ENCODE assay signal across 30 mouse cellular contexts in the genomic region with DNA sequence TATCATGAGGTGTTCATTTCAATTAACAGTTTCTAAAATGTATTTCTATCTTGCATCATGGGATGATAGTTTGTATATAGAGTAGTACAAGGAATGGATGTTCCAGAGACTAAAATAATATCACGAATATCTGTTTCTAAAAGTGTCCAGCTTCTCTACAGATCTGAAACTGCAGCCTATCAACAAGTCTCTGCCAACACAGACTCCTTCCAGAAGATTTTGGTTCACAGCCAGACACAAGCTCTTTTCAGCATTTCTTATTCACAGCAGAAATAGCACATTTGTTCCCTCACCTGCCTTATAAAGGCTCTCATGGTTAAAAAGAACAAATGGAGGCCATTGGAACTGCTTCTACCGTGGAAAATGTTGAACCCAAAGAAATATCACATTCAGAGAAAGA. TPM values are rescaled to one million over a fixed set of nuclear protein-coding genes. Genes with fewer than 3 reads are reported as not detected.
DNase-seq lines count a peak whose midpoint lies in the region; ATAC-seq and TF ChIP-seq lines count a peak whose summit lies in the region.
"Had no signal": no experiment of that assay in that cellular context is flagged by ENCODE, and none has a peak within 500 bp of the region (broad histone marks: within the 10 kb centered on the region; RNA-seq: fewer than 3 reads in every experiment).

No protein-coding gene starts in this region.

- no peak overlapping the region for H3K9ac ChIP-seq in forebrain, embryonic 14.5 days (ENCODE audit: low read length)
- H3K9ac ChIP-seq in forebrain, embryonic 13.5 days, result no peak overlapping the region
- H3K9ac ChIP-seq: embryonic facial prominence, embryonic 12.5 days; forebrain, embryonic 15.5 days; forebrain, postnatal 0 days had no signal

- no peak for TF ChIP-seq CTCF in left cerebral cortex, adult 2 months (IDR thresholded peaks at IDR 0.05)

- no peaks in the 10 kb centered on the region for H3K9me3 ChIP-seq in forebrain, embryonic 14.5 days (replicated peaks; ENCODE audit: control insufficient read depth, low read length)
- H3K9me3 ChIP-seq in forebrain, embryonic 13.5 days (replicated peaks), result no peaks in the 10 kb centered on the region
- H3K9me3 ChIP-seq: embryonic facial prominence, embryonic 10.5 days; embryonic facial prominence, embryonic 12.5 days; forebrain, embryonic 15.5 days; G1E had no signal

- 73% methylated on average over 2 of the region's 2 CpGs for WGBS in forebrain, embryonic 14.5 days
- WGBS in forebrain, embryonic 13.5 days, result 79% methylated on average over 2 of the region's 2 CpGs

- intact Hi-C loops in left cerebral cortex, postnatal 14 days (cut with DNase I), result no loop called here
- intact Hi-C loops in left cerebral cortex, adult 2 months (cut with DNase I), result no loop called here

- no peak overlapping the region for H3K4me2 ChIP-seq in forebrain, embryonic 14.5 days (ENCODE audit: low read length)
- no peak overlapping the region for H3K4me2 ChIP-seq in forebrain, embryonic 13.5 days
- H3K4me2 ChIP-seq: embryonic facial prominence, embryonic 12.5 days; forebrain, embryonic 15.5 days had no signal

- H3K4me3 ChIP-seq in forebrain, embryonic 14.5 days (ENCODE audit: low read depth, low read length), result no peak overlapping the region
- no peak overlapping the region for H3K4me3 ChIP-seq in forebrain, embryonic 13.5 days
- H3K4me3 ChIP-seq in left cerebral cortex, adult 2 months, result no peak overlapping the region
- H3K4me3 ChIP-seq: embryonic facial prominence, embryonic 10.5 days; embryonic facial prominence, embryonic 12.5 days; forebrain, embryonic 15.5 days had no signal

- H3K4me1 ChIP-seq in forebrain, embryonic 14.5 days (ENCODE audit: control insufficient read depth, insufficient read depth, low read length), result no peaks in the 10 kb centered on the region
- H3K4me1 ChIP-seq in forebrain, embryonic 13.5 days, result no peaks in the 10 kb centered on the region
- H3K4me1 ChIP-seq: embryonic facial prominence, embryonic 10.5 days; embryonic facial prominence, embryonic 12.5 days; forebrain, embryonic 15.5 days had no signal

- ATAC-seq in forebrain, embryonic 14.5 days, result no peak
- ATAC-seq in forebrain, embryonic 13.5 days, result no peak
- ATAC-seq: activated CD4-positive, CD25-positive, alpha-beta regulatory T cell, adult 4 months; CD4-positive, CD25-positive, alpha-beta regulatory T cell, adult 4 months; forebrain, embryonic 15.5 days; forebrain, postnatal 0 days; Patski had no signal

- no peak overlapping the region for H3K27ac ChIP-seq in forebrain, embryonic 14.5 days (ENCODE audit: low read depth, low read length)
- H3K27ac ChIP-seq in forebrain, embryonic 13.5 days, result no peak overlapping the region
- H3K27ac ChIP-seq in left cerebral cortex, adult 2 months, result no peak overlapping the region
- H3K27ac ChIP-seq: embryonic facial prominence, embryonic 10.5 days; embryonic facial prominence, embryonic 12.5 days; forebrain, embryonic 15.5 days had no signal

- DNase-seq in forebrain, embryonic 14.5 days (ENCODE audit: low spot score), result peak; percentile 4
- DNase-seq in left cerebral cortex, postnatal 14 days (ENCODE audit: low spot score in 2 of 2), result peak; percentile 2 to 6
- DNase-seq in left cerebral cortex, adult 2 months (ENCODE audit: extremely low spot score in 1 of 2, low spot score in 2 of 2), result no peak
- DNase-seq in right cerebral cortex, adult 2 months (ENCODE audit: low spot score in 2 of 2), result peak; percentile 2
- no peak for DNase-seq in right cerebral cortex, postnatal 4 days
- DNase-seq in telencephalon, adult 2 months (ENCODE audit: low read depth, low spot score), result peak; percentile 67
- DNase-seq in kidney, adult 18-20 months, result no peak
- DNase-seq: adrenal gland, adult 8-10 months; adrenal gland, postnatal 14 days; adrenal gland, postnatal 36 days; B cell, adult 2 months; cerebellum, adult 11-12 months; cerebellum, adult 2 months; cerebellum, adult 9-10 months; cerebellum, postnatal 10 days; cerebellum, postnatal 25 days; forebrain, postnatal 0 days had no signal

- no peaks in the 10 kb centered on the region for H3K27me3 ChIP-seq in forebrain, embryonic 14.5 days (replicated peaks; ENCODE audit: control insufficient read depth, insufficient read depth, low read length)
- no peaks in the 10 kb centered on the region for H3K27me3 ChIP-seq in forebrain, embryonic 13.5 days
- H3K27me3 ChIP-seq: CH12.LX; embryonic facial prominence, embryonic 12.5 days; forebrain, embryonic 15.5 days; Patski had no signal

- H3K36me3 ChIP-seq in forebrain, embryonic 14.5 days (ENCODE audit: control insufficient read depth, insufficient read depth, low read length), result no peaks in the 10 kb centered on the region
- no peaks in the 10 kb centered on the region for H3K36me3 ChIP-seq in forebrain, embryonic 13.5 days (ENCODE audit: poor library complexity, severe bottlenecking)
- H3K36me3 ChIP-seq: embryonic facial prominence, embryonic 10.5 days; embryonic facial prominence, embryonic 12.5 days; forebrain, embryonic 15.5 days; G1E had no signal

RNA-seq across cellular contexts. Expression of gene Vmn1r17, which starts 6.7 kb away (rescaled TPM):
- polyA plus RNA-seq in forebrain, embryonic 14.5 days (2014; fragmentation: Nextera tagmentation; extraction: Ambion mirVana), result not detected in 2 replicates
- not detected in 2 replicates for polyA plus RNA-seq in forebrain, embryonic 13.5 days (2015; fragmentation: Nextera tagmentation; extraction: Ambion mirVana)
- not detected for total RNA-seq in left cerebral cortex, postnatal 14 days (2021)
- total RNA-seq in left cerebral cortex, adult 2 months (2021), result not detected
- total RNA-seq: adrenal gland, adult 18-20 months; adrenal gland, adult 8-10 months; adrenal gland, postnatal 14 days; adrenal gland, postnatal 36 days; CH12.LX; forebrain, postnatal 0 days; G1E had no signal
- polyA plus RNA-seq: activated CD4-positive, CD25-positive, alpha-beta regulatory T cell, adult 4 months; CD4-positive, CD25-positive, alpha-beta regulatory T cell, adult 4 months; cerebellum, adult 2 months; cortical plate, adult 2 months; embryonic facial prominence, embryonic 10.5 days; embryonic facial prominence, embryonic 12.5 days; embryonic facial prominence, embryonic 14.5 days; forebrain, embryonic 11.5 days; forebrain, embryonic 15.5 days; forebrain, postnatal 0 days; G1E; Patski had no signal

RNA-seq across cellular contexts. Expression of gene Vmn1r16, which starts 27.6 kb away (rescaled TPM):
- not detected in 2 replicates for polyA plus RNA-seq in forebrain, embryonic 14.5 days (2014; fragmentation: Nextera tagmentation; extraction: Ambion mirVana)
- polyA plus RNA-seq in forebrain, embryonic 13.5 days (2015; fragmentation: Nextera tagmentation; extraction: Ambion mirVana), result not detected in 2 replicates
- total RNA-seq in left cerebral cortex, postnatal 14 days (2021), result not detected
- total RNA-seq in left cerebral cortex, adult 2 months (2021), result not detected
- total RNA-seq: adrenal gland, adult 18-20 months; adrenal gland, adult 8-10 months; adrenal gland, postnatal 14 days; adrenal gland, postnatal 36 days; CH12.LX; forebrain, postnatal 0 days had no signal
- polyA plus RNA-seq: activated CD4-positive, CD25-positive, alpha-beta regulatory T cell, adult 4 months; CD4-positive, CD25-positive, alpha-beta regulatory T cell, adult 4 months; cerebellum, adult 2 months; cortical plate, adult 2 months; embryonic facial prominence, embryonic 10.5 days; embryonic facial prominence, embryonic 12.5 days; embryonic facial prominence, embryonic 14.5 days; forebrain, embryonic 11.5 days; forebrain, embryonic 15.5 days; forebrain, postnatal 0 days; G1E had no signal

RNA-seq across cellular contexts. Expression of gene Vmn1r18, which starts 38.7 kb away (rescaled TPM):
- polyA plus RNA-seq in forebrain, embryonic 14.5 days (2014; fragmentation: Nextera tagmentation; extraction: Ambion mirVana), result not detected in 2 replicates
- polyA plus RNA-seq in forebrain, embryonic 13.5 days (2015; fragmentation: Nextera tagmentation; extraction: Ambion mirVana), result not detected in 2 replicates
- total RNA-seq in left cerebral cortex, postnatal 14 days (2021), result under 1 TPM; 0.02 TPM
- total RNA-seq in left cerebral cortex, adult 2 months (2021), result not detected
- total RNA-seq: adrenal gland, postnatal 14 days; adrenal gland, postnatal 36 days; CH12.LX; forebrain, postnatal 0 days had no signal
- polyA plus RNA-seq: activated CD4-positive, CD25-positive, alpha-beta regulatory T cell, adult 4 months; CD4-positive, CD25-positive, alpha-beta regulatory T cell, adult 4 months; cerebellum, adult 2 months; cortical plate, adult 2 months; embryonic facial prominence, embryonic 10.5 days; embryonic facial prominence, embryonic 12.5 days; embryonic facial prominence, embryonic 14.5 days; forebrain, embryonic 11.5 days; forebrain, embryonic 15.5 days; forebrain, postnatal 0 days; G1E had no signal

RNA-seq across cellular contexts. Expression of gene Vmn1r19, which starts 46.7 kb away (rescaled TPM):
- not detected in 2 replicates for polyA plus RNA-seq in forebrain, embryonic 14.5 days (2014; fragmentation: Nextera tagmentation; extraction: Ambion mirVana)
- not detected in 2 replicates for polyA plus RNA-seq in forebrain, embryonic 13.5 days (2015; fragmentation: Nextera tagmentation; extraction: Ambion mirVana)
- total RNA-seq in left cerebral cortex, postnatal 14 days (2021), result not detected
- not detected for total RNA-seq in left cerebral cortex, adult 2 months (2021)
- total RNA-seq: adrenal gland, adult 18-20 months; adrenal gland, adult 8-10 months; adrenal gland, postnatal 14 days; adrenal gland, postnatal 36 days; CH12.LX; forebrain, postnatal 0 days; G1E had no signal
- polyA plus RNA-seq: activated CD4-positive, CD25-positive, alpha-beta regulatory T cell, adult 4 months; CD4-positive, CD25-positive, alpha-beta regulatory T cell, adult 4 months; cerebellum, adult 2 months; cortical plate, adult 2 months; embryonic facial prominence, embryonic 10.5 days; embryonic facial prominence, embryonic 12.5 days; embryonic facial prominence, embryonic 14.5 days; forebrain, embryonic 11.5 days; forebrain, embryonic 15.5 days; forebrain, postnatal 0 days; G1E; Patski had no signal

Comparison
In these comparisons a context has a peak if more than half of its experiments do, and no peak if none do; other contexts are left out.
1. DNase-seq: peak in forebrain, embryonic 14.5 days (single experiment), left cerebral cortex, postnatal 14 days (2 of 2), right cerebral cortex, adult 2 months (2 of 2) and telencephalon, adult 2 months (single experiment); none in left cerebral cortex, adult 2 months (0 of 2), right cerebral cortex, postnatal 4 days (single experiment) and kidney, adult 18-20 months (single experiment).